Mouse (Mus musculus) induced T-regulatory cell, adult 2 months (primary cell): Measurements from ENCODE around the gene Gmip.

ENCODE experiments used
- DNase-seq: peaks from one replicate; pipeline ENCODE4 v3.0.0-alpha.2; 2012; ENCODE audit warnings: low read depth

Gmip gene

DNA sequence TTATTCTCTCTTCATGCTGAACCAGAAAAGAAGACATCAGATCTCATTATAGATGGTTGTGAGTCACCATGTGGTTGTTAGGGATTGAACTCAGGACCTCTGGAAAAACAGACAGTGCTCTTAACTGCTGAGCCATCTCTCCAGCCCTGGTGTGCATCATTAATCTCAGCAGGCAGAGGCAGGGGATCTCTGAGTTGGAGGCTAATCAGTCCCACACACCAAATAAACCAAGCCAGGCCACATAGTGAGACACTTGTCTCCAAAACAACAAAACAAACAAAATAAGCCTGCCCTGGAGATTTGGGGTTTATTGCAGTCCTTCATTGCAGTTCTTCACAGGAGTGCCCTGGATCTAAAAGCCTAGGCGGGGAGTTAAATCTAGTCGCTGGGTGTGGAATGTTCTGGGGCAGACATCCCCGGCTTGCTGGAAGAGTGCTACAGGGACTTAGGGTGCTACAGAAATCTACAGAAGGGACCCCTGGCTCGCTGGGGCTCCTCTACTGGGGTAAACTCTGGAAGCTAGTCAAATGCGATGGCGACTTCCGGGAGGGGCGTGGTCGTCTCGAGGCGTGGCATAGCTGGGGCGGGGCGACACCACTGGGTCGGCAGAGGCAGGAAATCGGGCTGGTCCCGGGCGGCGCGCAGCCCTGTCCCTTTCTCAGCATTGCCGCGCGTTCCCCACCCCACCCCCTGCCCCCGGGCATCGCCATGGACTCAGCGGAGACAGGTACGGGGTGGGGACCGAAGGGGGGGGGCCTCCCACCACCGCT lies at the start of gene Gmip:
Gene Gmip (plus strand): TSS at position 586 of the 770 bp plus-strand sequence.
- DNase-seq = peak; percentile 94

GRCm38 (mm10) chr8:69761814-69762445 lies 46.5 kb upstream of the Gmip start:
- no peak for DNase-seq

- no peak for DNase-seq
Observed at GRCm38 (mm10) chr8:69771221-69771620, 37.3 kb upstream of the Gmip start.

GRCm38 (mm10) chr8:69772106-69772505 lies 36.4 kb upstream of the Gmip start:
- DNase-seq = no peak

DNA sequence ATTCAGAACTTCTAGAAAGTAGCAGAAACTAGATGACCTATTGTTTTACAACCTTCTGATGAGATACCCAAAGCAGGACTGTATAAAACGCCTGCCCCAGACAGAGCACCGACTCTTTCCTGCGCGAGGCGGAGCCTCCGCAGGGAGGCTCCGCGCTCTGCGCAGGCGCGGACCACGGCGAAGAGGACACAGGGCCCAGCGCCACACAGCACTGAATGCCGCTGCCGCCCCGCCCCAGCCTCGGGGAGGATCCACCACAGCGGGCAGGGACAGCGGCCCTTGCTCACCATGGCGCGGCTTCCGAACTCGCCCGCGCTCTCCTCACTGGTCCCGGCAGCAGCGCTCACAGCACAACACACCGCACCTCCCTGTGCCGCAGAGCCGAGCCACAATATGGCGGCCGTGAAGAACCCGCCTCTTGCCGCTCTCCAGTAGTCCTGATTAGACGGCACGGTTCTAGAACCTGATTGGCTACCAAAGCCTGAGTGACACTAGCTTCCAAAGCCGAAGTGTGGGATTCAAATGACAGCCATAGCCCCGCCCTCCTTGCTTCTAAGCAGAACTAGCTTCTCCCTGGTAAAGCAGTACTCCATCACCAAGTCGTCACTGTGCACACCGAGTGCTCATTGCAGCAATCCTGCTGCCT lies 33.9 kb upstream of the Gmip start, which contains the start of gene Gm20422:
Gene Gm20422 (minus strand): TSS at position 384 of the 646 bp plus-strand sequence.
- DNase-seq = peak; percentile 97

GRCm38 (mm10) chr8:69775149-69775534 lies 33.3 kb upstream of the Gmip start:
- DNase-seq = no peak

- no peak for DNase-seq
Observed at GRCm38 (mm10) chr8:69777111-69777510, 31.4 kb upstream of the Gmip start.

- DNase-seq = no peak
Observed at GRCm38 (mm10) chr8:69789105-69789504, 19.4 kb upstream of the Gmip start.

DNA sequence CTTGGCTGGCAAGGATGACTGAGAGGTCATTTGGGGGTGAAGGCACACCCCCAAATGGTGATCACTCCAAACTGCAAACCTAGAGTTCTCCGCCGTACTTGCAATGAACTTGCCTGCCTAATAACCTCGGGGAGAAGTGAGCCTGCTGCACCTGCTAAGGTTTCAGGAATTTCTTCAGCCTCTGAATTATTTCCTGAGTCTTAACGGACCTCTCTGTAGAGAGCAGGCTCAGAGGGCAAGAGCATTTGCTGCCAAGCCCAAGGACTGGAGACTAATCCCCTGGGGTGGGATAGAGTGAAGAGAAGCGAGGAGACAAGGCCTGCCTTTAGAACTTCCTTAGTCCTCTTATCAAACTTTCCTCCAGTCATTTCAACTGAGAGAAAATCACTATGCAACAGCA lies 18.7 kb upstream of the Gmip start:
- DNase-seq = no peak

DNA sequence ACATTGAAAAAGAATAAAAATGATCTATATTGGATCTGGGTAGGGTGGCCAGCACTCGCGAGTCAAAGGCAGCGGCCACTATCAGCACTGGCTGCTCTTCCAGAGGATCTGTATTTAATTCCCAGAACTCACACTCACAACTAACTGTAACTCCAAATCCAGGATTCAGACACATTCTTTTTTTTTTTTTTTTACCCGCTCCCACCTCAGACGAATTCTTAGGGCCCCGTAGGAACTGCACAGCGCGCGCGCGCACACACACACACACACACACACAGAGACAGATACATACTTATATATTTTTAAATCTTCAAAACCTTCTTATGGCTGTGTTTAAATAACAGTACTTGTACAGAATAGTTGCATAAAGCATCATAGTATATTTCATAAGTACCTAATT lies 18.1 kb upstream of the Gmip start:
- DNase-seq = no peak

DNA sequence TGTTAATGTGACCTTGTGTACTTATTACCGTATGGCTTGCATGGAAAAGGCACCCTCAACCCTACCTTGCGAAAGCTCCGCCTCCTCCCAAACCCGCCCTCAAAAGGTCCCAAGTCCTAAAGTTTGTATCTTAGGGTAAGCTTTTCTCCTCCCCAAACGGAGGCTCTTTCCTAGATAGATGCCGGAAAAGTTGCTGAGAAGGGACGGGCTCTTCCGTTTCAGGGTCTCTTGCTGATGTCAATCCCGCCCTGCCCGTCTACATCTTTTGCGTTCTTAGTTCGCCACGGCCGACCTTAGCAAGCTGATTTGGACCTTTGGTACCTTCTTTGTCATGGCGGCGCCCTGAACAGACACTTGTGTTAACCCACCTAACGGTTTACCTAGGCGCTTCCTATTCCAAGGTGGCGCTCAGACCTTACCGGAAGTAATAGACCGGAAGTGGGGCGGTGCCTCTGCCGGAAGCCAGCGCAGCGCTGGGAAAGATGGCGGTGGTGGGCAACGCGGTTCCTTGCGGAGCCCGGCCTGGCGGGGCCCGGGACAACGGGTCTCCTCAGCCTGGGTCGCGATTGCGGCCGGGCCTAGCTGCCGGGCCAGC lies 17.6 kb upstream of the Gmip start, which contains the start of the genes Atp13a1 and Zfp866:
Gene Atp13a1 (plus strand): TSS at position 391 of the 595 bp plus-strand sequence.
Gene Zfp866 (minus strand): TSS at position 406 of the 595 bp plus-strand sequence.
- peak; percentile 96 for DNase-seq

- DNase-seq = peak; percentile 79
Observed at GRCm38 (mm10) chr8:69791415-69792068, 16.9 kb upstream of the Gmip start.

GRCm38 (mm10) chr8:69793666-69794065 lies 14.8 kb upstream of the Gmip start:
- no peak for DNase-seq

DNA sequence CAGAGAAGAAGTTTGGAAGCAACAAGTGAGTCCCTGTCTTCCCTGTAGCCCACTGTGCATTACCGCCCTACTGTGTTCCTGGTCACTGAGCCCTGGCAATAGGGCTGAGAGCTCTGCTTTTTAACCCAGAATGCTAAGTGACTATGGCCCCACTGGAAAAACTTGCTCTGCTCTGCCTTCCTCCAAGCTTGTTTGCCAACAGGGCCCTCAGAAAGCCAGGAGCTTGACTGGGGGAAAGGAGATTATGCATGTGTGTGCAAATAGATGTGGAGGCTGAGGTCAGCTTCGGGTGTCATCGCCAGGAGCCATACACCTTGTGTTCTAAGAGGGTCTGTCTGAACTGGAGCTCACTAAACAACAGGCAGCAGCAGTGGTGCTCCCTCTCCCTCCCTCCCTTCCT lies 14.4 kb upstream of the Gmip start:
- no peak for DNase-seq

DNA sequence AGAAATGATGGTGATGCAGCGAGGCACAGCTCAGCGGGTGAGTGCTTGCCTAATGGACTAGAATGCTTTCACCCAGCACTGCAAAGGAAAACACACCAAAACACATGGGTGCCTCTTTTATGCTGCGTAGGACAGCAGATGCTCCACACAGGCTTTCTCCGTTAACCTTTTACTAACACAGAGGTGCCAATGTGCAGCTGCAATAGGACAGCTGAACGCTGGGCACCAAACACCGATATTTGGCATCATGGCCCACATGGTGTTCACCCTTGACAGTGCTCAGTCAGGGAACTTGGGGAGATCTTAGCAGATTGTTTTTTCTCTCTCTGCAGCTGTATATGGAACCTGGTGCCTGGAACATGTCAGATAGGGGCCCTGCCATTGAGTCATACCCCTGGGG lies 13.6 kb upstream of the Gmip start:
- no peak for DNase-seq

GRCm38 (mm10) chr8:69796721-69797345 lies 11.6 kb upstream of the Gmip start:
- DNase-seq = no peak

DNA sequence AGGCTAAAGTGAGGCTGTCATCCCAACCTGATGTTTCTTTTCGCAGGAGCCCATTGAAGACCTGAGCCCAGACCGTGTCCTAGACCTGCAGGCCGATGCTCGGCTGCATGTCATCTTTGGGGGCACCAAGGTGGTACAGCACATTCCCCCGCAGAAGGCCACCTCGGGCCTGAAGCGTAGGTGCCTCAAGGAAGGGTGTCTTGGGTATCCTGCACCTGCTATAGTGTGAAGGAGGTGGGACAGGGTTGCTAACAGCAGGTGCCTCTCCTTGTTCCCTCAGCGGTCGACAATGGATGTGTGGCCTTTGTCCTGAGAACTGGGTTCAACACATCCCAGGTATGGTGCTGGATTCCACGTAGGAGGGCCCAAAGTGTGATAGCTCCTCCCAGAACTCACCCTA lies 10.8 kb upstream of the Gmip start:
- DNase-seq = no peak

- DNase-seq = no peak
Observed at GRCm38 (mm10) chr8:69799261-69799660, 9.2 kb upstream of the Gmip start.

DNA sequence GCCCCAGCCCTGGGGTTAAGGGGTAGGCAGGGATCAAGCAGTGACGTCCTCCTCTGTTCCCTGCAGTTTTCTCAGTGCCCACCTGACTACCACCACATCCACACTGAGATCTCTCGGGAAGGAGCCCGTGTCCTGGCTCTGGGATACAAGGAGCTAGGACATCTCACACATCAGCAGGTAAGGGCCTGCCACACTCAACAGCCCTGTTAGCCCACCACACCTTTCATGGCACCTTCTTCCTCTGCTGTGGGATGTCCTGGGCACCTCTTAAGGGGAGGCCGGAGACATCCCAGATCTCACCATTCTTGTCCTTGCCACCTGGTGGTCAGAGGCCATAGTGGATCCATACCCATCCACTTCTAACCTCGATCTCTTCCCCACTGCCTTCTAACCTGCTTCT lies 8.5 kb upstream of the Gmip start:
- DNase-seq = no peak

DNA sequence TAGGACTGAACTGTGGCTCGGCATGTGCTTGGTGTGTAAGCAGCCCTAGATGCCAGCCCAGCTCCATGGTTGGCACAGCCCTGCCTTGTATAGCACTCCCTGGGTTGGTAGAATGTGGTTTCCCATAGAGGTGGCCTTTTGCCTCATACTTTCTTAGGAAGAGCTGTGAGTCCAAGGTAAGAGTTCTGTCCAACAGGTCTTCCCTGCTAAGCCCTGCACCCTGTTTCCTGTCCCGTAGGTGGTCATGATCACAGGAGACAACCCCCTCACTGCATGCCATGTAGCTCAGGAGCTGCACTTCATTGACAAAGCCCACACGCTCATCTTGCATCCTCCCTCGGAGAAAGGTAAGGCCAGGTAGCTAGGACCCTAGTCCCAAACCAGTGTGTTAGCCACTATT lies 6.7 kb upstream of the Gmip start:
- DNase-seq = no peak

- DNase-seq = no peak
Observed at GRCm38 (mm10) chr8:69802216-69802615, 6.3 kb upstream of the Gmip start.

DNA sequence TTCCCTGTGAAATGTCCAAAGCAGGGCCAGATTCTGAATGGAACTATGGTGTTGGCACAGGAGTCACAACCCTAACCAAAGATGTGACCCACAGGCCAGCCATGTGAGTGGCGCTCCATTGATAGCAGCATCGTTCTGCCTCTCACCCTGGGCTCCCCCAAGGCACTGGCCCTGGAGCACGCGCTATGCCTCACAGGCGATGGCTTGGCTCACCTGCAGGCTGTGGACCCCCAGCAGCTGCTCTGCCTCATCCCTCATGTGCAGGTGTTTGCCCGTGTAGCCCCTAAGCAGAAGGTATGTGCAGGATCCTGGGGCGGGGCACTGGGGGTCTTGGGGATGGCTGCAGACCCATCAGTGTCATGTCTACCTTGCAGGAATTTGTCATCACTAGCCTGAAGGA lies 5.1 kb upstream of the Gmip start:
- no peak for DNase-seq
